Mouse (Mus musculus) myocyte (in vitro differentiated cells): Measurements from ENCODE around the gene Tmem203.

Experiments
- CEBPB ChIP-seq: IDR thresholded peaks from 2 replicates; pipeline ENCODE4 v1.6.1; 2011; ENCODE audit warnings: mild to moderate bottlenecking, moderate library complexity; ENCODE audit not compliant: poor library complexity, insufficient read depth, severe bottlenecking
- MAX ChIP-seq: IDR thresholded peaks from one replicate; pipeline ENCODE4 v1.6.1; 2011; ENCODE audit warnings: low read depth, mild to moderate bottlenecking, control low read depth
- POLR2A ChIP-seq: IDR thresholded peaks from one replicate; pipeline ENCODE4 v1.6.1; 2011; ENCODE audit warnings: low read depth, mild to moderate bottlenecking, control low read depth, moderate library complexity; ENCODE audit not compliant: insufficient read length
- POLR2AphosphoS2 ChIP-seq: IDR thresholded peaks from one replicate; pipeline ENCODE4 v1.6.1; 2011; ENCODE audit warnings: low read depth, control low read depth; ENCODE audit not compliant: insufficient read length
- REST ChIP-seq: IDR thresholded peaks from one replicate; pipeline ENCODE4 v1.6.1; 2011; ENCODE audit warnings: mild to moderate bottlenecking, control low read depth, moderate library complexity; ENCODE audit not compliant: insufficient read depth, insufficient read length
- TCF12 ChIP-seq: IDR thresholded peaks from one replicate; pipeline ENCODE4 v1.6.1; 2011; ENCODE audit warnings: mild to moderate bottlenecking, control low read depth; ENCODE audit not compliant: poor library complexity, insufficient read depth, severe bottlenecking
- USF1 ChIP-seq: IDR thresholded peaks from one replicate; pipeline ENCODE4 v1.6.1; 2011; ENCODE audit warnings: low read depth, mild to moderate bottlenecking, control low read depth, moderate library complexity

- no peak for TF ChIP-seq POLR2AphosphoS2
- TF ChIP-seq TCF12, result no peak
- no peak for TF ChIP-seq REST
- TF ChIP-seq USF1, result no peak
- peak; percentile 84 for TF ChIP-seq CEBPB
- no peak for TF ChIP-seq POLR2A
- no peak for TF ChIP-seq MAX
Observed at GRCm38 (mm10) chr2:25228431-25228889, 26.8 kb upstream of the Tmem203 start.
